Mouse (Mus musculus) stomach, embryonic 16.5 days (tissue): ENCODE results near the gene Olfr791. TPM values are rescaled to one million over a fixed set of nuclear protein-coding genes. Genes with fewer than 3 reads are reported as not detected.

Experiments
- ATAC-seq: fragments of 200-750 bp; cut with Nextera tagmentation; 2 replicates; pipeline ENCODE4 v1.8.0; 2017; ENCODE audit warnings: moderate number of reproducible peaks, moderate TSS enrichment; ENCODE audit not compliant: insufficient read depth, low FRiP score
- H3K27ac ChIP-seq: fragments of 300-500 bp; sonication (generic); 2 replicates; pipeline ENCODE4 v1.5.1; 2014; ENCODE audit warnings: low read length
- H3K27me3 ChIP-seq: fragments of 300-500 bp; sonication (generic); 2 replicates; pipeline ENCODE4 v1.6.1; 2014; ENCODE audit warnings: low read length, control low read depth, mixed read lengths; ENCODE audit not compliant: control insufficient read depth, insufficient read depth
- H3K36me3 ChIP-seq: fragments of 300-500 bp; sonication (generic); 2 replicates; pipeline ENCODE4 v1.6.1; 2014; ENCODE audit warnings: low read length; ENCODE audit not compliant: control insufficient read depth, insufficient read depth
- H3K4me1 ChIP-seq: fragments of 300-500 bp; sonication (generic); 2 replicates; pipeline ENCODE4 v1.6.1; 2014; ENCODE audit warnings: low read length, control low read depth, mixed read lengths; ENCODE audit not compliant: control insufficient read depth, insufficient read depth
- H3K4me2 ChIP-seq: fragments of 300-500 bp; sonication (generic); 2 replicates; pipeline ENCODE4 v1.6.1; 2014; ENCODE audit warnings: low read depth, low read length, mixed read lengths
- H3K4me3 ChIP-seq: fragments of 300-500 bp; sonication (generic); replicated peaks from 2 replicates; pipeline ENCODE4 v1.5.1; 2014; ENCODE audit warnings: mild to moderate bottlenecking, low read length
- H3K9ac ChIP-seq: fragments of 300-500 bp; sonication (generic); 2 replicates; pipeline ENCODE4 v1.6.1; 2014; ENCODE audit warnings: low read length
- H3K9me3 ChIP-seq: fragments of 300-500 bp; sonication (generic); replicated peaks from 2 replicates; pipeline ENCODE4 v1.6.1; 2016; ENCODE audit warnings: low read length, control low read depth; ENCODE audit not compliant: control insufficient read depth
- WGBS: fragments of 180-500 bp; shearing (Covaris S2); extraction: QIAGEN DNeasy Blood & Tissue Kit; methylation state at CpG from one replicate; pipeline ENCODE4 v1.1.7; 2014; 5-methylcytosine and 5-hydroxymethylcytosine counted together
- polyA plus RNA-seq: library from polyadenylated mRNA; unstranded; fragments of >200 nt; fragmentation: Nextera tagmentation; extraction: Ambion mirVana; gene quantifications from 2 replicates; pipeline ENCODE4 v1.2.1, GENCODE M21; 2015

Gene Olfr791
- polyA plus RNA-seq, 1 experiment from 2014 or later: not detected

GRCm38 (mm10) chr10:129577066-129577465 is 55.5 kb downstream of the Olfr791 start:
- H3K27me3 ChIP-seq: no peaks in the 10 kb centered on the region
- H3K9me3 ChIP-seq: no peaks in the 10 kb centered on the region
- H3K4me3 ChIP-seq: no peak overlapping the region
- H3K9ac ChIP-seq: no peak overlapping the region
- H3K27ac ChIP-seq: no peak overlapping the region
- WGBS: 60% methylated on average over 1 of the region's 1 CpGs
- ATAC-seq: no peak
- no peak overlapping the region for H3K4me2 ChIP-seq
- no peaks in the 10 kb centered on the region for H3K36me3 ChIP-seq
- H3K4me1 ChIP-seq: no peaks in the 10 kb centered on the region

Other genes starting within 250 kb of the Olfr791 start
- not detected in 2 replicates for gene Olfr780, start 203.7 kb upstream of the Olfr791 start, polyA plus RNA-seq
- not detected in 2 replicates for gene Olfr781, start 192.9 kb upstream of the Olfr791 start, polyA plus RNA-seq
- not detected in 2 replicates for gene Olfr782, start 172.9 kb upstream of the Olfr791 start, polyA plus RNA-seq
- gene Olfr784, start 137.7 kb upstream of the Olfr791 start, polyA plus RNA-seq: 0.09 TPM in 1 of 2 replicates, not detected in the other
- not detected in 2 replicates for gene Olfr785, start 116.4 kb upstream of the Olfr791 start, polyA plus RNA-seq
- not detected in 2 replicates for gene Olfr786, start 94.5 kb upstream of the Olfr791 start, polyA plus RNA-seq
- not detected in 2 replicates for gene Olfr787, start 59.9 kb upstream of the Olfr791 start, polyA plus RNA-seq
- gene Olfr788, start 50.8 kb upstream of the Olfr791 start, polyA plus RNA-seq: not detected in 2 replicates
- gene Olfr789, start 37.0 kb upstream of the Olfr791 start, polyA plus RNA-seq: not detected in 2 replicates
- gene Olfr790, start 23.3 kb upstream of the Olfr791 start, polyA plus RNA-seq: not detected in 2 replicates
- not detected in 2 replicates for gene Olfr792, start 17.4 kb downstream of the Olfr791 start, polyA plus RNA-seq
- gene Olfr794, start 45.9 kb downstream of the Olfr791 start, polyA plus RNA-seq: not detected in 2 replicates
- not detected in 2 replicates for gene Olfr796, start 90.8 kb downstream of the Olfr791 start, polyA plus RNA-seq
- not detected in 2 replicates for gene Olfr798, start 106.1 kb downstream of the Olfr791 start, polyA plus RNA-seq
- gene Olfr799, start 115.7 kb downstream of the Olfr791 start, polyA plus RNA-seq: not detected in 2 replicates
- not detected in 2 replicates for gene Olfr800, start 135.9 kb downstream of the Olfr791 start, polyA plus RNA-seq
- not detected in 2 replicates for gene Olfr801, start 152.1 kb downstream of the Olfr791 start, polyA plus RNA-seq
- not detected in 2 replicates for gene Olfr802, start 166.4 kb downstream of the Olfr791 start, polyA plus RNA-seq
- not detected in 2 replicates for gene Olfr803, start 172.5 kb downstream of the Olfr791 start, polyA plus RNA-seq
- not detected in 2 replicates for gene Olfr804, start 181.4 kb downstream of the Olfr791 start, polyA plus RNA-seq
- gene Olfr805, start 207.6 kb downstream of the Olfr791 start, polyA plus RNA-seq: not detected in 2 replicates
- gene Olfr806, start 220.1 kb downstream of the Olfr791 start, polyA plus RNA-seq: not detected in 2 replicates
- gene Olfr807, start 236.0 kb downstream of the Olfr791 start, polyA plus RNA-seq: not detected in 2 replicates
- gene Olfr808, start 243.7 kb downstream of the Olfr791 start, polyA plus RNA-seq: not detected in 2 replicates